Mouse (Mus musculus) midbrain, embryonic 11.5 days (tissue): ENCODE measurements around the gene Mrpl27. TPM values are rescaled to one million over a fixed set of nuclear protein-coding genes. Genes with fewer than 3 reads are reported as not detected.
"Not testable (repeated sequence)": the region's sequence is repeated elsewhere in the genome, so short reads cannot be mapped to it uniquely, and the experiment has no call there.

ENCODE experiments used
- ATAC-seq: fragments of 200-750 bp; cut with Nextera tagmentation; 2 replicates; pipeline ENCODE4 v1.8.0; 2017; ENCODE audit warnings: moderate TSS enrichment, moderate library complexity; ENCODE audit not compliant: low FRiP score
- DNase-seq: peaks from one replicate; pipeline ENCODE4 v3.0.0; 2015; ENCODE audit warnings: low spot score; ENCODE audit errors: missing footprints
- H3K27ac ChIP-seq: fragments of 300-500 bp; sonication (generic); 2 replicates; pipeline ENCODE4 v1.5.1; 2014; ENCODE audit warnings: low read depth, low read length
- H3K27me3 ChIP-seq: fragments of 300-500 bp; sonication (generic); 2 replicates; pipeline ENCODE4 v1.6.1; 2014; ENCODE audit warnings: mild to moderate bottlenecking, low read length, moderate library complexity, mixed read lengths; ENCODE audit not compliant: control insufficient read depth, insufficient read depth
- H3K36me3 ChIP-seq: fragments of 300-500 bp; sonication (generic); 2 replicates; pipeline ENCODE4 v1.6.1; 2014; ENCODE audit warnings: mild to moderate bottlenecking, low read length, moderate library complexity, mixed read lengths; ENCODE audit not compliant: control insufficient read depth, insufficient read depth
- H3K4me1 ChIP-seq: fragments of 300-500 bp; sonication (generic); 2 replicates; pipeline ENCODE4 v1.6.1; 2014; ENCODE audit warnings: low read length; ENCODE audit not compliant: control insufficient read depth, insufficient read depth
- H3K4me2 ChIP-seq: fragments of 300-500 bp; sonication (generic); 2 replicates; pipeline ENCODE4 v1.6.1; 2014; ENCODE audit warnings: mild to moderate bottlenecking, moderate library complexity
- H3K4me3 ChIP-seq: fragments of 300-500 bp; sonication (generic); 2 replicates; pipeline ENCODE4 v1.5.1; 2014; ENCODE audit warnings: low read depth, low read length
- H3K9ac ChIP-seq: fragments of 300-500 bp; sonication (generic); 2 replicates; pipeline ENCODE4 v1.6.1; 2014; ENCODE audit warnings: low read length
- H3K9me3 ChIP-seq: fragments of 300-500 bp; sonication (generic); 2 replicates; pipeline ENCODE4 v1.6.1; 2016; ENCODE audit warnings: low read length; ENCODE audit not compliant: control insufficient read depth
- WGBS: fragments of 180-500 bp; shearing (Covaris S2); extraction: QIAGEN DNeasy Blood & Tissue Kit; methylation state at CpG from one replicate; pipeline ENCODE4 v1.1.7; 2014; 5-methylcytosine and 5-hydroxymethylcytosine counted together
- polyA plus RNA-seq: library from polyadenylated mRNA; unstranded; fragments of >200 nt; fragmentation: Nextera tagmentation; extraction: Ambion mirVana; gene quantifications from 2 replicates; pipeline ENCODE4 v1.2.1, GENCODE M21; 2014

Mrpl27 gene
- polyA plus RNA-seq, 1 experiment from 2014 or later = 125 TPM

GRCm38 (mm10) chr11:94651241-94651640, 2.3 kb upstream of the Mrpl27 start:
- H3K4me2 ChIP-seq, ATAC-seq, H3K4me3 ChIP-seq, H3K27ac ChIP-seq, H3K9ac ChIP-seq, H3K27me3 ChIP-seq, DNase-seq, H3K4me1 ChIP-seq, H3K9me3 ChIP-seq: not testable (repeated sequence)
- 97% methylated on average over 5 of the region's 7 CpGs for WGBS
- peaks cover 12% of the 10 kb centered on the region for H3K36me3 ChIP-seq

- Histone ChIP-seq H3K4me3 (peak overlapping the region; percentile 53), H3K4me2 (peak overlapping the region; percentile 58), H3K36me3 (peaks cover 5% of the 10 kb centered on the region), H3K27ac (no peak overlapping the region), H3K9ac (peak overlapping the region; percentile 67; the same call in 1 of the 2 replicates), H3K27me3 (no peaks in the 10 kb centered on the region), H3K9me3 (no peaks in the 10 kb centered on the region), H3K4me1 (peaks cover 5% of the 10 kb centered on the region; the same call in 1 of the 2 replicates)
- ATAC-seq (no peak), DNase-seq (no peak)
- 45% methylated on average over 8 of the region's 8 CpGs for WGBS
Measured at GRCm38 (mm10) chr11:94652973-94653372, 594 bp upstream of the Mrpl27 start.

- Histone ChIP-seq H3K27me3 (no peaks in the 10 kb centered on the region), H3K9me3 (no peaks in the 10 kb centered on the region), H3K9ac (no peak overlapping the region), H3K27ac (no peak overlapping the region), H3K4me1 (no peaks in the 10 kb centered on the region), H3K36me3 (peaks cover 12% of the 10 kb centered on the region), H3K4me3 (no peak overlapping the region), H3K4me2 (no peak overlapping the region)
- WGBS = 55% methylated on average over 1 of the region's 1 CpGs
- no peak for DNase-seq
- ATAC-seq = no peak
Measured at GRCm38 (mm10) chr11:94661344-94661743, 7.8 kb downstream of the Mrpl27 start.

DNA sequence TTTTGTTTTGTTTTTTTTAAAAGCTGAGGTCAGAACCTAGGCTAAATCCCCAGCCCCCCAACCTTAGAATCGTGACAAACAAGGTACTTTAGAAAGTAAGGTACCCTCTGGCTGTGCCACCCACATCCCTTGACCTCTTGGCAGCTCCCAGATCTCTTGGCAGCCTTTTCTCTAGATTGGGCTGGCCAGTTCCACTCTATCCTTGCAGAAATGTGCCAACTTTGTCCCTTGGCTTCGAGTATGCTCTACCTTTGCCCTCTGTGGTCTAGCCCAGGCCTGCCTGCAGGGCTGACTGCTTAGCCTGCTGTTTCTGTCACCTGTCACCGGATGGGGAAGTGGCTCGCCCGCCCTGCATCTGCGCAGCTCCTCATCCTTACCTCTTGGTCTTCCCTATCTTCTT, 11.7 kb downstream of the Mrpl27 start:
- peaks cover 39% of the 10 kb centered on the region for H3K36me3 ChIP-seq
- H3K9ac ChIP-seq = no peak overlapping the region
- 92% methylated on average over 6 of the region's 6 CpGs for WGBS
- DNase-seq (no peak), ATAC-seq (no peak)
- H3K27ac ChIP-seq = no peak overlapping the region
- H3K4me1 ChIP-seq = no peaks in the 10 kb centered on the region
- H3K27me3 ChIP-seq = no peaks in the 10 kb centered on the region
- no peak overlapping the region for H3K4me2 ChIP-seq
- H3K9me3 ChIP-seq = no peaks in the 10 kb centered on the region
- H3K4me3 ChIP-seq = no peak overlapping the region

DNA sequence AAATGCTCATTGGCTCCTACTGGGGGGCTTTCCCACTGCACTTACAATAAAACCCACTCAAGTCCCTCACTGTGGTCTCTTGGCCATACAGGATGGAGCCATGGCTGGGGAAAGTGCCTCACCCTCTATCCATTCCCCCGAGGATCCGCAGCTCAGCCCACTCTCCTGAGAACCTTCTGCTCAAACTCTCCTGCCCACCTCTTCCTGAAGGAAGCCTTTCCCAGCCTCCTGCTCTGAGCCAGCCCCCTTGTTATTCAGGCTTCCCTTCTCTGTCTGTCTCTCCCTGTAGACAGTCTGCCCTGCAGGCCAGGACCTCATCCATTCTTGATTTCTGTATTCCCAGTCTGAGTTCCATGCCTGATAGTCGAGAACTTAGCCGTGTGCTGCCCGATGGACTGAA, 21.4 kb downstream of the Mrpl27 start:
- ATAC-seq = no peak
- Histone ChIP-seq H3K27ac (no peak overlapping the region), H3K27me3 (no peaks in the 10 kb centered on the region), H3K4me1 (peaks cover 17% of the 10 kb centered on the region), H3K4me3 (no peak overlapping the region), H3K9ac (no peak overlapping the region), H3K4me2 (no peak overlapping the region), H3K36me3 (0 out of 2 replicates have a peak, but pooled peaks cover 2% of the 10 kb centered on the region), H3K9me3 (no peaks in the 10 kb centered on the region)
- no peak for DNase-seq
- 88% methylated on average over 5 of the region's 5 CpGs for WGBS

- H3K27ac ChIP-seq = no peak overlapping the region
Measured at GRCm38 (mm10) chr11:94675446-94675845, 21.9 kb downstream of the Mrpl27 start.

GRCm38 (mm10) chr11:94676308-94676707, 22.7 kb downstream of the Mrpl27 start:
- H3K4me2 ChIP-seq = peak overlapping the region; percentile 91
- no peaks in the 10 kb centered on the region for H3K9me3 ChIP-seq
- H3K4me1 ChIP-seq = peaks cover 17% of the 10 kb centered on the region
- H3K9ac ChIP-seq = peak overlapping the region; percentile 96
- no peaks in the 10 kb centered on the region for H3K36me3 ChIP-seq
- no peaks in the 10 kb centered on the region for H3K27me3 ChIP-seq
- ATAC-seq (peak; percentile 8; the same call in 1 of the 2 replicates), DNase-seq (peak; percentile 88)
- no peak overlapping the region for H3K27ac ChIP-seq
- WGBS = 42% methylated on average over 4 of the region's 4 CpGs
- peak overlapping the region; percentile 94 for H3K4me3 ChIP-seq

More at GRCm38 (mm10) chr11:94675446-94675845, 21.9 kb downstream of the Mrpl27 start:
- Histone ChIP-seq H3K4me3 (no peak overlapping the region), H3K9ac (no peak overlapping the region), H3K4me1 (peaks cover 17% of the 10 kb centered on the region), H3K36me3 (0 out of 2 replicates have a peak, but pooled peaks cover under 1% of the 10 kb centered on the region), H3K9me3 (no peaks in the 10 kb centered on the region), H3K4me2 (no peak overlapping the region), H3K27me3 (no peaks in the 10 kb centered on the region)
- DNase-seq = no peak
- 85% methylated on average over 5 of the region's 5 CpGs for WGBS
- ATAC-seq = no peak

GRCm38 (mm10) chr11:94676754-94677606, 23.4 kb downstream of the Mrpl27 start, which contains the start of gene Xylt2:
TSS of gene Xylt2 (minus strand) at chr11:94677515.
- no peaks in the 10 kb centered on the region for H3K9me3 ChIP-seq
- no peaks in the 10 kb centered on the region for H3K36me3 ChIP-seq
- no peaks in the 10 kb centered on the region for H3K27me3 ChIP-seq
- H3K9ac ChIP-seq = peak within 1 kb of the TSS; percentile 96
- H3K4me2 ChIP-seq = peak within 1 kb of the TSS; percentile 91
- H3K27ac ChIP-seq = peak within 1 kb of the TSS; percentile 74
- peak within 1 kb of the TSS; percentile 94 for H3K4me3 ChIP-seq
- ATAC-seq (peak; percentile 95), DNase-seq (peak; percentile 100)
- under 1% methylated on average over 70 of the region's 82 CpGs for WGBS
- H3K4me1 ChIP-seq = peaks cover 17% of the 10 kb centered on the region

DNA sequence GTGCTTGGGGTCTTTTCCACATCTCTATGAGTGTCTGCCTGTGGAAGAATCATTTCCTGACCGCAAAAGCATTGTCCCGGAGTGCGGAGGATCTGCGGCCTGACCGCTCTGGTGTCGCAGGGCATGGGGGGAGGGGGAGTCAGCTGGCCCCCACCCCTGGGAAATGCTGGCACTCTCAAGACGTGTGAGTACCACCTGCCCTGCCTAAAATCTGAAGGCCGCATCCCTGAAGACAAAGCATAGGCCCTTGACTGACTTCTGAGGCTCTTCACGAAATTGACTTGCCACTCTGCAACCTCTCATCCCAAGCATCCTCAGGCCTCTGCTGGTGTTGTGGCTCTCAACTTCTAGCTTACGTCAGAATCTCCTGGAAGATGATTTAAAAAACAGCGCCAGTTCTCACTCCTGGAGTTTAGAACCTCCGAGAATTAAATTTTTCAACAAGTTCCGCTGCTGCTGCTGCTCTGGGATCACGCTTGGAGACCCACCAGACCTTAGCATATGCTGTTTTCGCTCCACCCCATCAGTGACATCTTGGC, 24.1 kb downstream of the Mrpl27 start:
- Histone ChIP-seq H3K4me2 (peak overlapping the region; percentile 91), H3K9ac (peak overlapping the region; percentile 96), H3K27me3 (no peaks in the 10 kb centered on the region), H3K27ac (no peak overlapping the region), H3K9me3 (no peaks in the 10 kb centered on the region), H3K36me3 (no peaks in the 10 kb centered on the region), H3K4me1 (peaks cover 17% of the 10 kb centered on the region), H3K4me3 (peak overlapping the region; percentile 94)
- DNase-seq (no peak), ATAC-seq (no peak)
- 33% methylated on average over 15 of the region's 15 CpGs for WGBS
